Mouse (Mus musculus): ENCODE data around the gene Bsdc1.

DNA sequence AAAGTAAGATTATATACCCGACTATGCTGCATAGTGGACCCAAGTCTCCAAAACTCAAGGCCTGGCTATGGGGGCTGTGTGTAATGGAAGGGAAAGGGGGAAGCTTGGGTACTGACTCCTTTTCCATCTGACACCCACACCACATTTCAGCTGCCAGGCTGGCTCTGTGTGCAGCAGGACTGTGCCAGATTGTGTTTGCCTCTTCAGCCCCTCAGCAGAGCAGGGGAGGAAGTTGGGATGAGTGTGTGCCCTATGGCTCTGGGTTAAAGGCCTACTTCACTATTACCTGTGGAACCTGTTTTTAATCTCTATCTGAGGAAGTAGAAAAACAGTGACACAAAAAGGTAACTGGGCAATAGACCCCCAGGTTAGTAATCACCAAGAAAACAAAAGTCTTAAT is 19.7 kb downstream of the Bsdc1 start:
- no peak for TF ChIP-seq CTCF (IDR thresholded peaks at IDR 0.05; ENCODE audit: low read depth)
- no peak for TF ChIP-seq EP300 (IDR thresholded peaks at IDR 0.05; ENCODE audit: low read depth)

Data from heart, postnatal 0 days (tissue).